Mouse (Mus musculus) B cell, adult 2 months (primary cell): ENCODE data around the gene Itga3.
"Not testable (repeated sequence)": the region's sequence is repeated elsewhere in the genome, so short reads cannot be mapped to it uniquely, and the experiment has no call there.

Source experiments
- DNase-seq, 2 experiments: peaks; one replicate each; pipeline ENCODE4 v3.0.0; 2022

Itga3 gene

GRCm38 (mm10) chr11:95027850-95028470, 48.6 kb downstream of the Itga3 start:
- no peak for DNase-seq

GRCm38 (mm10) chr11:95026849-95027248, 49.8 kb downstream of the Itga3 start:
- DNase-seq: no peak

GRCm38 (mm10) chr11:95026090-95026542, 50.5 kb downstream of the Itga3 start:
- no peak for DNase-seq

GRCm38 (mm10) chr11:95025227-95026012, 51.2 kb downstream of the Itga3 start:
- no peak for DNase-seq

- no peak for DNase-seq
These were observed 52.0 kb downstream of the Itga3 start for GRCm38 (mm10) chr11:95024439-95025184.

- no peak for DNase-seq
These were observed 53.1 kb downstream of the Itga3 start for GRCm38 (mm10) chr11:95023481-95023880.

GRCm38 (mm10) chr11:95022237-95022992, 54.2 kb downstream of the Itga3 start:
- DNase-seq: peak in 1 of 2 experiments; percentile 25

- DNase-seq: no peak
These were observed 61.1 kb downstream of the Itga3 start for GRCm38 (mm10) chr11:95015484-95015883.

GRCm38 (mm10) chr11:95012487-95012886, 64.1 kb downstream of the Itga3 start:
- no peak for DNase-seq

- no peak for DNase-seq
These were observed 64.5 kb downstream of the Itga3 start for GRCm38 (mm10) chr11:95012075-95012474.

GRCm38 (mm10) chr11:95011416-95011815, 65.2 kb downstream of the Itga3 start:
- no peak for DNase-seq

GRCm38 (mm10) chr11:95010841-95011403, 65.7 kb downstream of the Itga3 start:
- DNase-seq: not testable (repeated sequence)

- no peak for DNase-seq
These were observed 66.4 kb downstream of the Itga3 start for GRCm38 (mm10) chr11:95010141-95010739.

- DNase-seq: peak; percentile 29 to 31
These were observed 67.0 kb downstream of the Itga3 start, which contains the start of gene Samd14 for GRCm38 (mm10) chr11:95009629-95010014. Gene Samd14, plus strand, starts transcription at chr11:95009879.

GRCm38 (mm10) chr11:95008661-95009628, 67.7 kb downstream of the Itga3 start:
- DNase-seq: peak in 1 of 2 experiments; percentile 23

- DNase-seq: no peak
These were observed 69.2 kb downstream of the Itga3 start for GRCm38 (mm10) chr11:95007418-95007817.

GRCm38 (mm10) chr11:95006525-95007219, 69.9 kb downstream of the Itga3 start:
- DNase-seq: peak; percentile 81 to 83

- no peak for DNase-seq
These were observed 70.6 kb downstream of the Itga3 start for GRCm38 (mm10) chr11:95006038-95006437.

- no peak for DNase-seq
These were observed 71.7 kb downstream of the Itga3 start for GRCm38 (mm10) chr11:95004937-95005198.
